Mouse (Mus musculus) cortical plate, adult 2 months (tissue): ENCODE results near the gene Slc25a22.
A peak's percentile ranks its signal among the peaks of the same experiment; 100 is the strongest.

Experiments used
- CTCF ChIP-seq: fragments of 200-500 bp; IDR thresholded peaks from 2 replicates; pipeline ENCODE4 v1.5.1; 2011; ENCODE audit warnings: mild to moderate bottlenecking, control low read depth, low read length; ENCODE audit not compliant: insufficient read depth; ENCODE audit errors: extremely low read depth
- POLR2A ChIP-seq: fragments of 200-500 bp; IDR thresholded peaks from 2 replicates; pipeline ENCODE4 v1.6.1; 2011; ENCODE audit warnings: mild to moderate bottlenecking, low read length, control low read depth; ENCODE audit not compliant: insufficient read depth; ENCODE audit errors: extremely low read depth

DNA sequence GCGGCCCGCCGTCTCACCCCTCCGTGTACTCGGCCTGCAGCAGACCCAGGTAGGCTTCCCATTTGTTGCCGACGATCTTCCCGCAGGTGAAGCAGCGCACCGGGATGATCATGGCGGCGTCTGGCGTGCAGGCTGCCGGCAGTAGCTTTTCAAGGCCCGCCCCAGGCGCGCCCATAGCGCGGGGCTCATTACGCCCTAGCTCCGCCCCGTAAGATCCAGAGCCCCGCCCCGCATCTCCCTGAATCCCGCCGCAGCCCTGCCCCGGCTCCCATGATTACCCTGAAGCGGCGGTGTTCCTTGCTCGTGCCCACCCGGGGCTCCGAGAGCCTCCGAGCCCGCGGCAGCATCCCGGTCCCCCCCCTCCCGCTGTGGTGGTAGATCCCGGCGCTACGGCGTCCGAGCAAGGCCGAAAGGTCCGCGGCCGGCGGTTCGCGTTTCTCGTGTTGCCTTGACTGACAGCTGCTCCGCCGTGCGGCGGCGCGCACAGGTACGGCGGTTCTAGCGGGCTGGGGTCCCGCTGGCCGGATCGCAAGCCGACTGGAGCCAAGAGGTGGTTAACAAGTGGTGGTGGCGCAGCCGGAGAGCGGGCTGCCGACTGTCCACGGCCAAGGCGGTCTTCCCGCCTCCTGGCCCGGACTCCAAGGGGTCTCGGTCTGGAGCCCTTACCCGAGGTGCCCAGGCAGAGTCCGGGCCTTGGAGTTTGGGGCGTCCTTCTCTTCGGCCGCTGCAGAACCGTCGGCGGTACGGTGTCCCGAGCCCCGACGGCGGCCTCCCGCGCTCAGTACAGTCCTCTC lies 37.5 kb upstream of the Slc25a22 start, which contains the start of the genes Polr2l and Tspan4:
- no peak for TF ChIP-seq CTCF
- peak; percentile 77 for TF ChIP-seq POLR2A
